Mouse (Mus musculus) B cell, adult 2 months (primary cell): Measurements from ENCODE around the gene Vps45.
A peak's percentile ranks its signal among the peaks of the same experiment; 100 is the strongest.
"Not testable (repeated sequence)": the region's sequence is repeated elsewhere in the genome, so short reads cannot be mapped to it uniquely, and the experiment has no call there.

Source experiments
- DNase-seq, 2 experiments: peaks; one replicate each; pipeline ENCODE4 v3.0.0; 2022

Vps45 gene

DNA sequence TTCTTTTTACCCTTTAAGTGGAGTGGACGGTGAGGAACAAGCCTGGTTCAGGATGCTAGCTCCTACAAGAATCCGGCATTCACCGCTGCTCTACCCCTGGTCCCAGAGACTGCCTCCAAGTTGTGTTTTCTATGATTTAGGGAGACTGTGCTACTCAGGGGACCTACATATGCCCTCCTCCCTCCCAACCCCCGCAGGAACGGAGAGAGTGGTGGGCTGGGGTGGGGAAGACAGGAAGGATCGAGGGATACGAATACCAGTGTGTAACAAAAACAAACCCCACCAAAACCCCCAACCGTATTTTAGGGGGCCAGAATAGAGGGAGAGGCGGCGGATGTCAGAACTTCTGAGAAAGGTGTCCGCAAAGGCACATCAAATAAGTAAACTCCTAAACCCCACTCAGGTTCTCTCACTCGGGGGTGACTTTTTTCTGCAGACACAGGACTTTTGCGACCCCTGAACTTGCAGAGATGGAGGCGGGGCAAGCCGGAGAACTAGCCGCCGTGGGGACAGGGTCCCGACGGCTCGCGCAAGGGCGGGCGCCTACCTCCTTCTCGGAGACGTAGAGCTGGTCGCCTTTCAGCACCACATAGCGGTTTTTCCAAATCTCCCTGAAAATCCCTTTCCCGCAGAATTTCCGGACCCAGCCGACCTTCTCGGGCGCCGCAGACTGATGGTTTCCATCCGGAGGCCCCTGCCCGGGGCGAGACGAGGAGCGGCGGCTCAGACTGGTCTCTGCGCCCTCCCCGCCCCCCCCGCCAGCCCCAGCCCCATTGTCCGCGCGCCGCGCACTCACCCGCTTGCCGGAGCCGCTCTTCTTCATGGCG lies 63.1 kb downstream of the Vps45 start:
- peak; percentile 53 to 59 for DNase-seq

DNA sequence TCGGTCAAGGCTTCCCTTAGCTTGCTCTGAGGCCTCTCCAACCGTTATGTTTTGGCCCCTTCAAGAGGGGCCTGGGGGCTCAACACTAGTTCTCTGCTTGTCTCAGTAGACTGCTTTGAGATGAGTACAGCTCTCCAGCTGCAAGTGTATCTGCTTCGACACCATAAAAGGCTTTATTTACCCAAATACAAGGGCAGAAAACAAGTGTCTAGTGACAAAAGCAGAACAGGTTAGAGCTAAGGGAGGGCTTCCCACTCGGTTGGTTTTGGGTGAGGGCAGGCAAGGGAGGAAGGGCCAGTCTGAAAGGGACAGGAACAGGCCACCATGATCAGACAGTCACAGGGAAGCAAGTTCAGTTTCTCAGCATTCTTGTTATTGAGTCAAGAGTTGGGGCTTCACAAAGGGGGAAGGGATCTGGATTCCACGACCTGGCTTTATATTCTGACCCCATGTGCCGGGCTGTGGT lies 63.9 kb downstream of the Vps45 start:
- DNase-seq: peak; percentile 64 to 68

DNA sequence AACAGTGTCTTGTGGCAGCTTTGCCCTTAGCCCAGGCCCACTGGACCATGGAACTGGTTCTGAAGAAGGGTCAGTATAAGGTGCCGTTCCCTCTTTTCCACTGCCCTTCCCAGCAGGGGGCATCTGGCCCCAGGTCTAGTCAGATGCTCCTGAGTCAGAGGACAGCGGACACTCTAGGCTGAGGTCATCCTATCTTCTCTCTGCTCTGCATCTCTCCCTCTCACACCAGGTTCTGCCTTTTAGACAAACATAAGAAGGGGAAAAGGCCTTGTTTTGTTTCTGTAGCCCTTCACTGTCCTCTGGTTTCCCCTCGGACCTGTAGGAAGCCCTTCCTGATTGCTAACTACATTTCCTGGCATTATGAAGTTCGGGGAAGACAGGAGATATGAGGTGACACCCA lies 64.4 kb downstream of the Vps45 start:
- peak; percentile 36 to 43 for DNase-seq

DNA sequence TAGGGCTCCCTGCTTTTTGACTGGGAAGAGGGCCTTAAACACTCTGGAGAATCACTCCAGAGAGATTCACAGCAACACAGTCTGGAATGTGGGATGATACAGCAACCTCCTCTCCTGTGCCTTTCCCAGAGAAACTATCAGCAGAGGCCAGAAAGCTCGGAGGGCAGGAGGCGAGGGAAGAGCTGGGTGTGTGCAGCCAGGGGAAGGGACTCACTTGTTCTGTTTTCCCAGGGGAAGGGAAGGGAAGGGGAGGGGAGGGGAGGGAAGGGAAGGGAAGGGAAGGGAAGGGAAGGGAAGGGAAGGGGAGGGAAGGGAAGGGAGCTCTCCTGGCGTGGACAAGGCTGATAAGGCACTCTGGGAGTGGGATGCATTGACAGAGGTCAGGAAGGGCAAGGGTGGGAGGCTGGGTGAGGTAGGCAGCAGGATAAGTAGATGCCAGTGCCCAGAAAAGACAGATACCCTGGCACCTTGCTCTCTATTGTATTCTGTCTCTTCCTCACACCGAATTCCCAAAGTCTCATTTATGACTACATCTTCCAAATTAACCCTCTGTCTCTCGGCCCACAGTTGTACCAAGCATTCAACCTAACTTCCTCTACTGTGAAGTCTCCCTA lies 65.2 kb downstream of the Vps45 start:
- no peak for DNase-seq

DNA sequence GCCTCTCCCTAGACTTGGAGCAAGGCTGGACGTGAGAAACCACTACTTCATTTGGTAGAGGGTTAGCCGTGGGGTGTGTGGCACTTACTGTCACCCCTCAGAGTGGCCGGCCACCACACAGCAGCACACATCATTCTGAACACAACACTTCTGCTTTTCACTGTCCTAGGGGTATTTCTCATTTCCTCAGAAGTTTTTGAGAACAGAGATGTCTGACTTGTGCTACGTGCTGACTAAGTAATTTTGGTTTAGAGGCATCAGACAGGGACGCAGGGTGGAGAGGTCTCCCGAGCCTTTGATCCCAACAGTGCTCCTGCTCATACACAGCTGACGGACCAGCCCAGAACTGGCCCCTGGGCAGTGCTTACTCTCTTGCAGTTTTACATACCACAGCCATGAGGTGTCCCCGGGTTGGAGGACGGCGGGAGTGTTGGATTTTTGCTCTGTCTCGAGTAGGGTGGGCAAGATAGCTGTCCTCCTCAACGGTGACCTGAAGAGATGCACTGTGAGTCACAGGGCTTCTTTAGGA lies 67.8 kb downstream of the Vps45 start:
- DNase-seq: peak; percentile 53 to 60

DNA sequence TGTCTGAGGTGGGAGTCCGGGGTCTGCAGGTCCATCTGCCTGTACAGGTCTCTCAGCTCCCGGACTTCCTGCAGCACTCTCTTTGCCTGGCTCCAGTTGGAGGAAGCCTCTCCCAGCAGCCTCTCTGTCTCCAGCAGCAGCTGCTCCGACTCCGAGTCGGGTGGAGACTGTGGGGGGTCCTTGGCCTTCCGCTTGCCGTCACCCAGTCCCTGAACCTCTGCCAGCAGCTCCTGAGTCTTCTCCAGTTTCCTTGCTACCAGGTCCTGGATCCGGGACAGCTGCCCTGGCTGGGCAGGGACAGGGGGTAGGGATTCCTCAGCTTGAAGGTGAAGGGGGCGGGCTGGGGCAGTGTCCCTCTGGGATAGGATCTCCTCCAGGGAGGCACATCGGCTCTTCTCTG lies 69.3 kb downstream of the Vps45 start:
- no peak for DNase-seq

DNA sequence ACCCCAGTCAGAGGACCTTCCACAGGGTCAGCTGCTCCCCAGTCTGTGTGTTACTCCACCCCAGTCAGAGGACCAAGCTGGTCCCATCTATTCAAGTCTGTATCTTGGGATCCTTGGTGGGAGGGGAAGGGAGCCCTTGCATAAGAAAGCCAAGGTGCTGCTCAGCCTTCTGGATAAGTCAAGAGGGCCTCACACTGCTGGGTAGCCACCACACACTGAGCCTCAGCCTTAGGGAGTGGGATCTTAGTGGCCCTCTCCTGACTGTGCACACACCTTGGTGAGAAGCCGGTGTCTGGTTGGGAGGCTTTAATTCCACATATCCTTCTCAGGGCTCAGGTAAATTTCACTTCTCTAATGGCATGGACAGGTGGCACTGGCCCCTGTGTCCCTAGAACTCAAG lies 70.1 kb downstream of the Vps45 start:
- DNase-seq: no peak

DNA sequence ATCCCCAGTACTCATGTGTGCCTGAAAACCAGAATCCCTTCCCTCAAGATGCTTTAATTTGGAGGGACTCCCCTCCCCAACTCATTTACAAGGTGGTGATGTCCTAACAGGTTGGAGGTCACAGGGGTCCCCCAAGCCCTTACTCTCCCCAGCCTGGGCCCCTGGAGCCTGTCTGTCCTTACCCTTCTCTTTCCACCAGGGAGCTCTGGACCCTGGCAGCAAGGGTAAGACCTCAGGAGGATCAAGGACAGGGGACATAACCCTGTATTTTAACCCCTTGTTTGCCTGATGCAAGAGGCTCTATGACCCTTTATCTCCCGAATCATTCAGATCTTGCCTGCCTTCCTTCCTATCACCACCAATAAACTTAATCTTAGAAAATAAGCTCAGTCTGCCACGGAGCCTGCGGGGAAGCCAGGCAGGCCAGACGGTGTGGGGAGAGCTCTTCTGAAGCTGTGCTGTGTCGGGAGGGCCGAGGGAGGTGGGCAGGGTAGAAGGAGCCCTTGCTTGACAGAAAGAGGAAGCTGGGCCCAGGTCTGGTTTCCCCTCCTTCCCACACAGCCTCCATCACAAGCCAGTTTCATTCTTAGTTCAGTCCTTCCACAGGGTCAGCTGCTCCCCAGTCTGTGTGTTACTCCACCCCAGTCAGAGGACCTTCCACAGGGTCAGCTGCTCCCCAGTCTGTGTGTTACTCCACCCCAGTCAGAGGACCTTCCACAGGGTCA lies 70.7 kb downstream of the Vps45 start:
- peak; percentile 79 to 85 for DNase-seq

DNA sequence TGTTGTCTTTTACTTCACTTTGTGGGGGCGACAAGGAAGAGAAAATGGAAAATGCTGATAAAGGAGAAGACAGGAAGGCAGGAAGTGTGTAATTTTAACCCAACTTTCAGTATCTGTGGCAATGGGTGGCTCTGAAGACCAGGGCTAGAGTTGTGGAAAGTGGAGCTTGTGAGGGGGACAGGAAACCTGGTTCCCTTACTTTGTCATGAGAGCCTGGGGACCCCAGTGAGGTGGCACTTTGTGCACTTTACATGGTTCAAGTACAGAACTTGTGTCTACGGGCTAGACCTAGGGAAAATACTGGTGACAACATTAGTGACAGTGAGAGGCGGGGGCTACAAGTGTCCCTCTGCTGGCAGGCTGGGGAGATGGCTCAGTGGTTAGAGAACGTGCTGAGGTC lies 71.3 kb downstream of the Vps45 start:
- DNase-seq: peak; percentile 40 to 49

DNA sequence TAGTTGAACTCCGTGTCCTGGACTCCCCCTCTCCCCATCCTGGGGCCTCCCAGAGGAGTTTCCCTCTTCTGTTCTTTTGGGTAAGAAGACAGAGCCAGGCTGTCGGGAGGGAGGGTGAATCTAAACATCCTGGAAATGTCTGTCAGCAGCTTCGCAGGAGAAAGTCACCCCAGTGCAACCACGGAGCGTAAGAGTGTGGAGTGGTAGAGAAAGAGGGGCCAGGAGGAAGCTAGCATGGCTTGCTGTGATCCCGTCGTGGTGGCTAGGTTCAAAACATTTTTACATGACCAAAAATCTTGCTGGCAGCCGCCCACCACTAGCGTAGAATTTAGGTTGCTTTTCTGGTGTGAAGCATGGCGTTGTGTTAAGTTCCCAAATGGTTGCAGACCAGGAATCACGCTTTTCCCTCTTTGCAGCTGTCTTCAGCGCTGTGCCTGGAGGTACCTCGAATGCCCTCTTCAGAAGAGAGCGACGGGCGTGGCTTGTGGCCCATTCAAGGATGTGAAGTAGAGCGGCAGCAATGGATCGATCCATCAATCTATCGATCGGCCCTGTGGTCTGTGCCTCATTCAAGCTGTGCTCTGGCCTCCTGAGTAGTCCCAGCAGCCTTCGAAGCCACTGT lies 72.2 kb downstream of the Vps45 start:
- peak; percentile 53 to 57 for DNase-seq

DNA sequence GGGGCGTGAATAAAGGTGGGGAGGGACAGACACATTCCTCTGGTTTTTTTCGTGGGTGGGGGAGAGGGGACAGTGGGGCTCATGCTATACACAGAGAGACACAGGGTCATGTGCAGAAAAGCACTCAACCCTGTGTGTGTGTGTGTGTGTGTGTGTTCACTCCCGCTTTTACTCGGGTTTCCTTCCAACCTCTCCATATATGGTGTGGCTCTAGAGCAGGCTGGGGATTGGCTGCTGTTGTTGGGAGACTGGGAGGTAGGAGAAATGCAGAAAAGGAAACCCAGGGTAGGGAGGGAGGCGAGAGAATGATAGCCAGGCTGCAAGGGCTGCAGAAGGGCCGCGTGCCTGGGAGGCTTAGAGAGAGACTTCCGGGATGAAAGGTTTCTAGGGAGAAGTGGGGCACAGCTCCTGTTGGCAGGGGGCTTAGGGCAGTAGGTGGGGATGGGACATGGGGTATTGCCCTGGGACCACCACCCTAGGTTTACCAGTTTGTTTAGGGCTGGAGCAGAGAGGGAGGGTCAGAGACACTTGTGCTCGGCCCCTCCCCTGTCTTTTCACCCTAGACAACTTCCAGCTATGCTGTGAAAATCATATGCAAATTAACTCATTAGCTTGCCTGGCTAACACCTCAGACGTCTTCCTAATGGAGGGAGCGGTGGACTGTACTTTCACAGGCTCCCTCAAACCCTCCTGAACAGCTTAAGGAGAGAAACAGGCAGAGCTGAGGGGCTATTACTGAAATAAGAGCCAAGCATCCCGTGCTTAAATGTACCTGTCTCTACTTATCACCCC lies 72.9 kb downstream of the Vps45 start:
- peak; percentile 33 to 35 for DNase-seq

DNA sequence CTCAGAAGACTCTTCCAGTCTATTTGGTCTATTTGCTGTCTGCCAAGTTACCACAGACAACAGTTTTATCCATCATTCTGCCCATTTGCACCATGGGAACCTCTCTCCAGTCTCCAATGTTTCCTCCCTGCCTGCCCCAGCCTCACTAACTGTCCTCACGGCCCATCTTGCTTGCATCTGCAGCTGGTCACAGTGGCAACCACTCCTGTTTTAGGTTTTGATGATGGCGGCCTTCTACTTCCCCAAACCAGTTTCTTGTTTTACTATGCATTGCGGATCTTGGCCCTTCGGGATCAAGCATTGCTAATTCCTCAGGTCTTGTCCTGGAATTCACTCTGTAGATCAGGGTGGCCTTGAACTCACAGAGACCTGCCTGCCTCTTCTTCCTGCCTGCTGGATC lies 76.1 kb downstream of the Vps45 start:
- DNase-seq: no peak

DNA sequence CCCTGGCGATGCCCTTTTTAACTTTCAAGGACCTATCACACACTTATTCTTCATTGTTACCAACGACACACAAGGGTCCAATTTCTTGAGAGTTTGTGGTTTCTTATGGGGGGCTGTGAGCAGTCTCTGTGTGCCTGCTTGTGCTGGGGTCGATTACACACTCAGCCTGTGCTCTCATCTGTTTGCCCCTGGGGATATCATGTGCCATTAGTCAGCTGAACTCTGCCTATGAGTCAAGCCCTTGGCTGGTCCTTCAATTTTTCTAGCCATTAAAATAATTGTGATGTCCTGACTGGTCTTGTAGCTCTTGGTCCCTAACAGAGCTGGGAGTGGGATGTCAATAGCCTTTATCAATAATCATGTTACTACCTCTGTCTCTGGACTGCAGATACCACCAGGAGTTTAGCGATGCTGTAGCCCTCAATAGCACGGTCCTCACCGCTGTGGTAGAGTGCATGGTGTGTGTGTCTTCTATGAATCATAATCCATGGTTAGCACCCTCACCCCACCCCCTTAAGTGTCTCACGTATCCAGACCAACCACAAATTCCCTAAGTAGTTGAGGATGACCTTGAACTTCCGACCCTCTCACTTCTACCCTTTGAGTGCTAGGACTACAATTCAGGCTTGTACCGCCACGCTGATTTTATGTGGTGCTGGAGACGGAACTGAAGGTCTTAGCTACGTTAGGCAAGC lies 77.8 kb downstream of the Vps45 start:
- DNase-seq: no peak

DNA sequence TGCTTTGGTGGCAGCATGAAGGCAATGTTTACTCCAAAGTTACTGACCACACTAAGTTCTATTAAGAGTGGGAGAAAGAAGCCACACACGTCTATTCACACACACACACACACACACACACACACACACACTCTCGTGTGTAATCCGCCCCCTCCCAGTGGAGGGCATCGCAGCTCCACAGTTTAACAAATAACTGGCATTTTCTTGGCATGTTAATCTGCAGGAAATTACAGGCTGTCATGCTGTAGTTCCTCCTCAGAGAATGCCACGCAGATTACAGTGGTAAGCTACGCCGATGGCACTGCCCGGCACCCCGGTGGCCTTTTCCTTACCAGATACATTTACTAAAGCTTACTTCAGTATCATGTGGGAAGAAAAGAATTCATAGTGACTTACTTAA lies 80.0 kb downstream of the Vps45 start:
- no peak for DNase-seq

DNA sequence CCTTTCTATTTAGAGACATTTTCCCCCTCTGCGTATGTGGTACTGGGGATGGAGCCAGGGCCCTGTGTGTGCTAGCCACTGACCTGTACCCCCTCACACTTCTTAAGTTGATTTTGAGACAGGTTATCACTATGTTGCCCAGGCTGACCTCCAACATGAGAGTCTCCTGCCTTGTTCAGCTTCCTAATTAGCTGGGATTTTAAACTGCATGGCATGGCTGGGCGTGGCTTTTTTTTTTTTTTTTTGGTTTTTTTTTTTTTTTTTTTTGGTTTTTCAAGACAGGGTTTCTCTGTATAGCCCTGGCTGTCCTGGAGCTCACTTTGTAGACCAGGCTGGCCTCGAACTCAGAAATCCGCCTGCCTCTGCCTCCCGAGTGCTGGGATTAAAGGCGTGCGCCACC lies 80.7 kb downstream of the Vps45 start:
- DNase-seq: not testable (repeated sequence)

DNA sequence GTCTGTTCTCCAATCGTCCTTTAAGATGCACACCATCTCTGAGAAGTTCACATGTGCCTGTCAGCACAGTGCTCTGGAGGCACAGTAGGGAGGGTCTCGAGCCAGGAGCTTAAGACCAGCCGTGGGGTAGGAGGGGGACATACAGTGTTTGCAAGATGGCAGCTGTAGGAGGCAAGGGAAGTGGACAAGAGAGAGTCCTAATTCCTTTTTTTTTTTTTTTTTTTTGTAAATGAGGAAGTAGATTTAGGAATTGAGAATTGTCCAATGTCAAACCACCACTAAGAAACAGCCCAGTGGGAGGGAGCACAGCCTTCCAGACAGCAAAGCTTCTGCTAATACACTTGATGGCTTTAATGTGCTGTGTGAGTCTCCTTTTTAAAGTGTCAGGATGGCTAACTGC lies 81.2 kb downstream of the Vps45 start:
- peak; percentile 29 to 30 for DNase-seq

DNA sequence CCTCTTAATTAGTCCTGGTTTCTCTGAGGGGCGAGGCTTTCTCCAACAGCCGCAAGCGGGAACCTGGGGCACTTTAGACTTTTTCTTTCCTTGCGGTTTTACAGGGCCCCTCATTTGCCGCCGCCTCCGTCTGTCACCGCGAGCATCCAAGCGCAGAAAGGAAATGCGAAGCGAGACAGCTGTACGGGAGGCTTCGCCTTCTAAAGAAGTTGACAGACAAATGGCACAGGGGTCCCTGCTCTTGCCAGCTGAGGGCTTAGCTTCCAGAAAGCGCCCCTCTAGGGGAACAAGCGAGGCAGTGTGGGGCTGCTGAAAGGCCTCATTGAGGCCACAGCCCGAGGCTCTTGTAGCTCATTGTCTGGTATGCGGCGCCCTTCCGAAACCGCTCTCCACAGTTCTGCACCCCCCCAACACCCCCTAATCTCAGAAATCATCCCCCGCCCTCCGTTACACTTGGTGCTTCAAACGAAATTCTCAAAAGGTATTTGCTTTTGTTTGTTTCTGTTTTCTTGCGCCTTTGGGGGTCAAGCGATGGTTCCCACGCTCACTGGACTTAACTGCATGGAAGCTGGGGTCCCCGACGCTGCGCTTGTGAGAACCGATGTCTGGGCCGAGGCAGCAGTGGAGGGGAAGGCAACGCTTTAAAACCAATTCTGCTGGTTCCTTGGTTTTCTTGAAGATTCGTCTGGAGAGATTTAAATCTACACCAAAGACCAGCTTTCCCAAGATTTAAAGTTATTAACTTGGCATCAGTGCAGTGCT lies 85.2 kb downstream of the Vps45 start:
- DNase-seq: peak; percentile 83

DNA sequence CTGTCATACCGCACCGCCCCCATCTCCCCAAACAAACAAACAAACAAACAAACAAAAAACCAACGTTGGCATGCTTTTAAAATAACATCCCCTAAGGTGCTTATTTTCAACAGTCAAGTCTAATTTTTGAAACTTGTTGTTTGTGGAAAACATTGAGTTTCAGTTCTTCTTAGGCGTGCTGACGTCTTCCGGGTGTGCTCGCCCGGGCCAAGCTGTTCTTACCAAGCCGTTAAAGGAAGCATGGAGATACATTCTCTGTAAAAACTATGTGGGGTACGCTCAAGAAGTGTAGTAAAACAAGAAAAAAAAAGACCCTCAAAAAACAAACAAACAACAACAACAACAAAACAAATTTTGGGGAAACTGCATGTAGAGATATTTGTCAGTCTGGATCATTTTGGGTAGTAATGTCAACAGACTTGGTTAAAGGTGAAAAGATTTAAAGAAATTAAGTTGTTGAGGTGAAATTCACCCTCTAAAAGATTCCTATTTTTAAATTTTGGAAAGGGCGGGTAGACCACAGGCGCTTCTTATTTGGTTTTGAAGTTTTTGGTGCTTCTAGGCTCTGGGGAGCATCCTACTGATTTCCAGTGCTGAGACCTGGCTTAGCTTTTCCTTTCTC lies 85.9 kb downstream of the Vps45 start:
- DNase-seq: peak; percentile 68 to 69

DNA sequence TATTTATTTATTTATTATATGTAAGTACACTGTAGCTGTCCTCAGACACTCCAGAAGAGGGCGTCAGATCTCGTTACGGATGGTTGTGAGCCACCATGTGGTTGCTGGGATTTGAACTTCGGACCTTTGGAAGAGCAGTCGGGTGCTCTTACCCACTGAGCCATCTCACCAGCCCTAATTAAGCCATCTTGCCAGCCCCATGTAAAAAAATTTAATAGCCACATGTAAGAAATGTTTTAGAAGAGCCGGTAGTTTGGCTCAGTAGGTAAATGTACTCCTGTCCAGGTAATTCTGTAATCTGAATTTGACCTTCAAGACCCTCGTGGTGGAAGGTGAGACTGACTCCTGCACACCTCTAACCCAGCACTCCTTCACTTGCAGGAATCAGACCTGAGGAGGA lies 87.6 kb downstream of the Vps45 start:
- not testable (repeated sequence) for DNase-seq

DNA sequence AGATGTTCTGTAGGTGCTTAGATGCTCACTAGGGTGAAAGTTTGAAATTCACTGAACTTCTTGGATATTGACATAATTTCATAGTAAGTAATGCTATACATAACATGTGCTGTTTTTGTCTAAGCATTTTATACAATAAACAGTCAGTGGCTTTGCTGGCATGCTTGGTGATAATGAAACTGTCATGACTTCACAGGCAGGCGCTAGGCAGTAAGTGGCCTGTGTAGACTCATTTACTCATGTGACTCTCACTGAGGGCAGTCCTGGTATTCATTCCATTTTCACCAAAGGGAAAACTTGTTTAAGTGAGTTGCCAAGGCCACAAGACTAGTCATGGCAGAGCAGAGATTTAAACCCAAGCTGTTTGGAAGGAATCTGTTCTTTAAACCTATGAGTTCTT lies 89.0 kb downstream of the Vps45 start:
- DNase-seq: no peak
